ENCODE assay signal across 12 mouse cellular contexts in genomic region chr10:93325369-93325768, GRCm38 (mm10). TPM values are rescaled to one million over a fixed set of nuclear protein-coding genes. Genes with fewer than 3 reads are reported as not detected.
A peak's percentile ranks its signal among the peaks of the same experiment; 100 is the strongest.
DNase-seq lines count a peak whose midpoint lies in the region; ATAC-seq and TF ChIP-seq lines count a peak whose summit lies in the region.
"Had no signal": no experiment of that assay in that cellular context is flagged by ENCODE, and none has a peak within 500 bp of the region (broad histone marks: within the 10 kb centered on the region; RNA-seq: fewer than 3 reads in every experiment).

No protein-coding gene starts in this region.

- TF ChIP-seq EP300 in heart, postnatal 0 days (IDR thresholded peaks at IDR 0.05; ENCODE audit: low read depth), result no peak

- no peak for DNase-seq in heart, adult 8-10 months (ENCODE audit: low spot score)
- peak; percentile 46 to 49 for DNase-seq in spleen, postnatal 36 days (ENCODE audit: low spot score in 2 of 2)
- DNase-seq in spleen, postnatal 14 days (ENCODE audit: low spot score in 2 of 2), result no peak
- no peak for DNase-seq in heart, postnatal 0 days (ENCODE audit: low spot score)
- peak; percentile 21 for DNase-seq in thymus, postnatal 25 days
- no peak for DNase-seq in frontal cortex, postnatal 10 days (ENCODE audit: low spot score in 2 of 2)
- no peak for DNase-seq in gastrocnemius, postnatal 4 days (ENCODE audit: low spot score in 2 of 2)

- H3K4me2 ChIP-seq in heart, embryonic 14.5 days (ENCODE audit: low read length), result no peak overlapping the region
- no peak overlapping the region for H3K4me2 ChIP-seq in heart, postnatal 0 days (ENCODE audit: low read depth, low read length)
- H3K4me2 ChIP-seq: forebrain, embryonic 13.5 days; hindbrain, embryonic 12.5 days; midbrain, embryonic 15.5 days had no signal

- H3K9me3 ChIP-seq in heart, embryonic 14.5 days (ENCODE audit: control insufficient read depth, low read length), result no peaks in the 10 kb centered on the region
- H3K9me3 ChIP-seq in heart, postnatal 0 days (replicated peaks; ENCODE audit: control insufficient read depth, low read length), result no peaks in the 10 kb centered on the region
- H3K9me3 ChIP-seq: forebrain, embryonic 13.5 days; hindbrain, embryonic 12.5 days; midbrain, embryonic 15.5 days had no signal

- WGBS in heart, embryonic 14.5 days, result 51% methylated on average over 3 of the region's 3 CpGs
- 64% methylated on average over 3 of the region's 3 CpGs for WGBS in heart, postnatal 0 days

- no peak overlapping the region for H3K4me3 ChIP-seq in heart, embryonic 14.5 days (ENCODE audit: control insufficient read depth in 1 of 2, insufficient read depth in 1 of 2, low read depth in 1 of 2, low read length in 2 of 2)
- no peak overlapping the region for H3K4me3 ChIP-seq in heart, postnatal 0 days (ENCODE audit: low read depth, low read length)
- H3K4me3 ChIP-seq: forebrain, embryonic 13.5 days; hindbrain, embryonic 12.5 days; layer of hippocampus, adult 2 months; midbrain, embryonic 15.5 days had no signal

- H3K27ac ChIP-seq in heart, embryonic 14.5 days (replicated peaks in 1 of 2; ENCODE audit: control insufficient read depth in 1 of 2, insufficient read depth in 1 of 2, low read depth in 2 of 2, low read length in 2 of 2), result peak overlapping the region; percentile 1 to 55; a peak in 3 of 4 replicates
- peak overlapping the region; percentile 68 for H3K27ac ChIP-seq in heart, postnatal 0 days (ENCODE audit: low read depth)
- H3K27ac ChIP-seq: forebrain, embryonic 13.5 days; hindbrain, embryonic 12.5 days; layer of hippocampus, adult 2 months; midbrain, embryonic 15.5 days had no signal

- ATAC-seq in heart, embryonic 14.5 days (ENCODE audit: insufficient number of reproducible peaks, insufficient read depth, low FRiP score, low read depth), result no peak
- peak; percentile 63 for ATAC-seq in heart, postnatal 0 days (ENCODE audit: insufficient read depth, low read depth)
- ATAC-seq: forebrain, embryonic 13.5 days; midbrain, embryonic 15.5 days had no signal

- H3K27me3 ChIP-seq in heart, embryonic 14.5 days (ENCODE audit: control insufficient read depth, insufficient read depth, low read length), result no peaks in the 10 kb centered on the region
- no peaks in the 10 kb centered on the region for H3K27me3 ChIP-seq in heart, postnatal 0 days (ENCODE audit: control insufficient read depth, insufficient read depth, low read length)
- H3K27me3 ChIP-seq: forebrain, embryonic 13.5 days; hindbrain, embryonic 12.5 days; midbrain, embryonic 15.5 days had no signal

- no peaks in the 10 kb centered on the region for H3K36me3 ChIP-seq in heart, embryonic 14.5 days (ENCODE audit: control insufficient read depth, insufficient read depth, low read length)
- no peaks in the 10 kb centered on the region for H3K36me3 ChIP-seq in heart, postnatal 0 days (replicated peaks; ENCODE audit: control insufficient read depth, insufficient read depth, low read length)
- H3K36me3 ChIP-seq: hindbrain, embryonic 12.5 days; midbrain, embryonic 15.5 days had no signal

- TF ChIP-seq CTCF in heart, postnatal 0 days (IDR thresholded peaks at IDR 0.05; ENCODE audit: low read depth), result no peak

- H3K9ac ChIP-seq in heart, embryonic 14.5 days (ENCODE audit: low read length), result no peak overlapping the region
- no peak overlapping the region for H3K9ac ChIP-seq in heart, postnatal 0 days (replicated peaks; ENCODE audit: low read depth, low read length)
- H3K9ac ChIP-seq: forebrain, embryonic 13.5 days; hindbrain, embryonic 12.5 days; midbrain, embryonic 15.5 days had no signal

- H3K4me1 ChIP-seq in heart, embryonic 14.5 days (ENCODE audit: control insufficient read depth in 2 of 2, insufficient read depth in 2 of 2, low read length in 2 of 2), result peaks cover 6 to 17% of the 10 kb centered on the region in 2 experiments; a peak in 3 of 4 replicates
- 0 out of 2 replicates have a peak, but pooled peaks cover 4% of the 10 kb centered on the region for H3K4me1 ChIP-seq in heart, postnatal 0 days (ENCODE audit: control insufficient read depth, insufficient read depth)
- H3K4me1 ChIP-seq: midbrain, embryonic 15.5 days had no signal

RNA-seq across cellular contexts. Expression of gene Elk3, which starts 14.4 kb away (rescaled TPM):
- 42.8 and 46.5 TPM in 2 replicates for polyA plus RNA-seq in heart, embryonic 14.5 days (2014; fragmentation: Nextera tagmentation; extraction: Ambion mirVana)
- 10 to 100 TPM; 32.0 to 37.6 (median 35.2) TPM for total RNA-seq in heart, adult 8-10 months (2022)
- 45.0 and 47.3 TPM in 2 replicates for total RNA-seq in heart, postnatal 0 days (2014; rRNA removed; ENCODE audit: low replicate concordance)
- polyA plus RNA-seq in heart, postnatal 0 days (2015; fragmentation: Nextera tagmentation; extraction: Ambion mirVana), result 31.0 and 34.4 TPM in 2 replicates
- 10 to 100 TPM; 63.4 to 64.4 TPM for total RNA-seq in gastrocnemius, postnatal 4 days (2021)

Comparison
In these comparisons a context has a peak if more than half of its experiments do, and no peak if none do; other contexts are left out.
1. DNase-seq: peak in spleen, postnatal 36 days (2 of 2) and thymus, postnatal 25 days (single experiment); none in heart, adult 8-10 months (single experiment), spleen, postnatal 14 days (0 of 2), heart, postnatal 0 days (single experiment), frontal cortex, postnatal 10 days (0 of 2) and gastrocnemius, postnatal 4 days (0 of 2).